Mouse (Mus musculus) CD4-positive helper T cell, adult 2 months (primary cell): ENCODE data around the gene Zfp518b.
A peak's percentile ranks its signal among the peaks of the same experiment; 100 is the strongest.

Source experiments
- DNase-seq: peaks from one replicate; pipeline ENCODE4 v3.0.0-alpha.2; 2012; ENCODE audit warnings: low read depth, missing footprints, low spot score

The Zfp518b gene

DNA sequence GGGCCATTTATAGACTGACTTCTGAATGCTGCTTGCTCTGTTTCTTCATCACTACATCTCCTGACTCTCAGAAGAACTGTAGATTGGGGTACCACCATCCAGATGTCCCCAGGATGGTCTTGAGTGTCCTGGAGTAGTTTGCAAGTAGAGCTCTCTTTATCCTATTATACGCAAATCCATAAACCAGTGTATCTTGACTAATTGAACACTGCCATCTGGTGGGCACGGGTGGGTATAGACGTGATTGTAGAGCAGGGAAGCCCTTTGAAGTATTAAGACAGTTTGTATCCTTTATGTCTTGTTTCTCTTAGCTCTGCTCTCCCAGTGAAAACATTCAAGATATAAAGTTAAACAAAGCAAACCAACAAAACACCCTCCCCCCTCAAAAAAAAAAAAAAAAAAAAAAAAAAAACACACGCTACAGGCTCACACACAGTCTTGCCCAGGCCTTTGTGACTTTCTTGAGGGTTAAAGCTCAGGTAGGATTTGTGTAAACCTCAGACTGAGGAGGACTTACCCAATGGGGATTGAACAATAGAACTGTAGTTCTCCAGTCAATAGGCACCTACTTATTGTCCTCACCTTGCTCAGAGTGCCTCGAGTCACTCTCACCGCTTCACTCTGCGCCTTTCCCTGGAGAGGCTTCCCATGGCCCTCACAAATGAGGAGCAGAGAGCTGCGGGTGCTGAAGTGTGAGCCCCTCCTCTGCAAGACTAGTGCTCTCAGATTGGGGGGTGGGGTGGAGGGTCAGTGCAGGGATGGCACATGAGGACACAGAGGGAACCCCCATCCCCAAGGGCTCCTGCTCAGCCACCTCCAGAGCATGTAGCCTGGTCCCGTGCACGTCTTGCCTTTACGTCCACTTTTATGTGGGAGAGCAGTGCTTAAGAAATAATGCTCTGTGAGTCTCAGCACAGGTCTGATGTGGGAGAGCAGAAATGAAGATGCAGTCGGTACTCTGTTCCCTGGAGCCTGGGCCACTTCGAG is 51.9 kb downstream of the Zfp518b start:
- peak; percentile 60 for DNase-seq

DNA sequence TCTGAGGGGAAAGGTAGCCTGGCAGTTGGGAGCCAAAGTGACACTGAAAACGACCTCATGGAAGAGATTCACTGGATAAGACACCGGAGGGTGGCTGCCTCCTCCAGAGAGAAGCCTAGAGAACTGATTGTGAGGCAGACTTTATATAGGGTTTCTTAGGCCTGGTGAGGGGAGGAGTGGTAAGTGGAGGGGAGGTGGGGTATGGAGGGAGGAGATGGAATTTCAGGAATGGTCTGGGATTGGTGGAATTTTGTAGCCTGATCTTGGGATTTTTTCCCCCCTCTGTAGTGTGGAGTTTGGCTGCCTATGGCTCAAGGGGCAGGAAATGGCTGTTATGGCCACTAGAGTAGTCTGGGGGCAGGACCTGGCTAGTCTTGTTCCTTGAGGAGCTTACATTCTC is 56.6 kb downstream of the Zfp518b start:
- no peak for DNase-seq

DNA sequence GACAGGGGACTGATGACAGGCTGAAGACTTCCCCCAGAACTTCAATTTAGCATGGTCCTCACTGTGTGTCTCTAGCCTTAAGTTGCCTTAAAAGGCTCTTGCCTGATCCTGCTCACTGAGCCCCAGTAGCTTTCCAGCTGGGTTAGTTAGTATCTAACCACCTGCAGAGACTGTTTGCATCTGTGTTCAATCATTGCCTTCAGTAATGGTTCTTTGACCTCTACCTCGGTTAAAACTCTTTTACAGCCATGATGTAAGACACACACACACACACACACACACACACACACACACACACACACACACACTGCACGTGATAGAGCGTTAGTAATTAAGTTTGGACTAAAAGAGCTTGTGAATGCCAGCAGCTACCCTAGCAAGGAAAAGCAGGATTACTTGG is 57.7 kb downstream of the Zfp518b start:
- DNase-seq = no peak

GRCm38 (mm10) chr5:38620783-38621182 is 63.8 kb downstream of the Zfp518b start:
- peak; percentile 10 for DNase-seq

DNA sequence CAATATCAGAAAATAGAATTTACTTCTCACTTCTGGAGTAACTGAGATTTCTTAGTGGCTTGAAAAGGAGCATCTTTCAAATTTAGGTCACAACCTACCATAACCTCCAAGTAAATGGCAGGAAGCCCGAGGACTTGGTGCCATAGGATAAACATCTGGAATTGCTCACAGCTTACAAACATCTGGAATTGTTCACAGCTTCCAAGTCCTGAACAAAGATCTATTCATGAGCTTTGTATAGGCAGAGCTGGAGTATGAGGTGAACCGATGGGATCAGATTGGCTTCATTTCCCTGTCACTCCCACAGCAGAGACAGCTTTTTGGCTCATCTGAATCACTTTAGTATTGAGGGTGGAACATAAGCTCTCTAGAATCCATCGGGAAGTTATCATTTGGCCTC is 65.7 kb downstream of the Zfp518b start:
- DNase-seq = no peak
